Mouse (Mus musculus) layer of hippocampus, postnatal 10 days (tissue): ENCODE measurements around the gene Sult4a1. TPM values are rescaled to one million over a fixed set of nuclear protein-coding genes. Genes with fewer than 3 reads are reported as not detected.

ENCODE experiments used
- DNase-seq, 2 experiments: peaks; one replicate each; pipeline ENCODE4 v3.0.0; 2021; ENCODE audit warnings: low spot score in 2 of 2
- long read RNA-seq: library from polyadenylated mRNA; stranded (forward); transcript quantifications from one replicate; pipeline ENCODE4 v2.0.0, GENCODE M21; 2023
- total RNA-seq, 2 experiments: library from RNA; stranded (reverse); gene quantifications; 2 replicates each; pipeline ENCODE4 v1.2.3; 2021

Gene Sult4a1
- total RNA-seq, result 100 to 1,000 TPM; 282 to 291 TPM
- long read RNA-seq, transcript Sult4a1-201 (7 exons, 2,383 nt), result major isoform, 371 of 421 reads
- long read RNA-seq, partial matches to known transcripts, result 6 of 421 reads
- long read RNA-seq, other reads (novel, unspliced or antisense), result 41 of 421 reads

GRCm38 (mm10) chr15:84105105-84105923 lies at the start of gene Sult4a1:
TSS of gene Sult4a1 (minus strand) at chr15:84105754.
- peak; percentile 61 to 76 for DNase-seq

DNA sequence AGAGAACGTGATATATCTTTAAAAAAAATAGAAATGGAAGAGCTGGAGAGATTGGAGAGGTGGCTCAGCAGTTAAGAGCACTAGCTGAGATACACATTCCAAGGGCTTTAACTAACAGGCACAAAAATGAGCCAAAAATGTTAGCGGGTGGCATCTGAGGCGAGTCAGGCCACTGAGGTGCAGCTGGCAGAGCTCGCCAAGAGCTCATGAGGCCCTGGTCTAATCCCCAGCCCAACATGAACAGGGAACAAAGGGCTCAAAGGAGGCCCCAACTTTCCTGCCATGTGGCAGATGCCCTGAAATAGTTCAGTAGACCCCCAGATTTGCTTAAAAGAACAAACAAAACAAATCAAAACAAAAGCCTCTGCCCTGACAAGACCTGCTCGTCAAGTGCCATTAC lies 35.4 kb upstream of the Sult4a1 start:
- DNase-seq, result no peak

DNA sequence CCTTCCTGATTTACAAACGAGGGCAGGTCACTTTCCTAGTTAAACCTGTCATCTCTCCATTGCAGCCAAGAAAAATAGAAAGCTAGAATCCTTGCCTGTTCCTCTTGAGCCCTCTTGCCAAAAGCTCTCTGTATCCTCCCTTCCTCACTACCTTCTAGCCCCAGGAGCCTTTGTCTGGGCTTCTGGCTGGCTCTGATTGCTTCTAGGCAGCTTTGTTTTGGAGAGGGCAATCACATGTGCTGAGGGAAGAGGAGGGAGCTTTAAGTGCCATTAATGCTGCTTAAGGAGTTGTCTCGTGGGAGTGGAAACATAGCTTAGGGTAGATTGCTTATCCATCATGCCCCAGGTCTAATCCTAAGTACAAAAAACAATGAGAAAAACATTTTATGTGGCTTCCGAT lies 34.6 kb upstream of the Sult4a1 start:
- no peak for DNase-seq

DNA sequence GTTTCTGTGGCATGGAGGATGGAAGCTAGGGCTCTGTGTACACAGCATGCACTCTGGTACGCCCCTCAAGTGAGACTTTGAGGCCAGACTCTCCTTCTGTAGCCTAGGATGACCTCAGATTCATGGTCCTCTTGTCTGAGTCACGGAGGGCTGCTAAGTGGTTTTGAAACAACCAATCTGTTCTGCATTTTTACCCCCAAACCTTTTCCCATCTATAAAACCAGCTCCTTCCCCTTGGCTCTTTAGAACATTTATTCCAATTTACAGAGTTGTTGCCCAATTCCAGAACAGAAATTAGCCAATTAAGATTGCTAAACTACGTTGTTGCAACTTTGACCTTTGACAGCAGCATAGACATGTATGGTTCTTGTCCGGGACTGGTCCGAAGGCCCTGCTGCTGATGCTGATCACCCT lies 34.0 kb upstream of the Sult4a1 start:
- DNase-seq, result no peak

- DNase-seq, result no peak
Observed at GRCm38 (mm10) chr15:84136473-84137415, 31.2 kb upstream of the Sult4a1 start.

DNA sequence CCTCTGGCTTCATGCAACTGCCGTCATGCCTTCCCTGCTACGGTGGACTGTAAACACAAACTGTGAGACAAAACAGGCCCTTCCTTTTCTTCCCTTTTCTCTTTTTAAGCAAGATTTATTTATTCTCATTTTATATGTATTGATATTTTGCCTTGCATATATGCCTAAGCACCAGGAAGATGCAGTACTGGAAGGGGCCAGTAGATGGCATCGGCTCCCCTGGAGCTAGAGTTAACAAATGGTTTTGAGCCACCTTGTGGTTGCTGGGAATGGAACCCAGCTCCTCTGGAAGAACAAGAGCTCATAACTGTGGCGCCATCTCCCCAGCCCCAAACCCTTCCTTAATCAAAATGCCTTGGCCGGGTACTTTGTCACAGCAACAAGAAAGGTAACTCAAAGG lies 29.9 kb upstream of the Sult4a1 start:
- no peak for DNase-seq

GRCm38 (mm10) chr15:84133440-84133839 lies 27.9 kb upstream of the Sult4a1 start:
- DNase-seq, result no peak

GRCm38 (mm10) chr15:84131971-84132370 lies 26.4 kb upstream of the Sult4a1 start:
- no peak for DNase-seq

GRCm38 (mm10) chr15:84131096-84131786 lies 25.7 kb upstream of the Sult4a1 start:
- DNase-seq, result peak in 1 of 2 experiments; percentile 24

DNA sequence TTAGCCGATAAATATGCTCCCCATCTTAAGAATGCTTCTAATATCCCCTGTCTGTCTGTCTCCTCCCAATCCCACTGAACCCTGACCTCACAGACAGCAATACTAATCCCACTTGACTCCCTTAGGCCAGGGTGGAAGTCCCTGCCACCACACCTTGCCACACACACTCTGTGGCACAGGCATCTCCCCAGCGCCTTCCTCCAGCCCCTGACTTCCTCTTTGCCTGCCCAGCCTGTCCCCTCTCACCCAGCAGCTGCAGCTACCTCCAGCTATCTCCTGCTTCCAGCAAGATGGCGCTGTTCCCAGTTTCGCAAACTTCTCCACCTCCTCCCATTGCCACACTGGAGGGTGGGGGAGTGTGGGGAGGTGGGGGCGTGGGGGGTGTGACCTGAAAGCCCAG lies 21.3 kb upstream of the Sult4a1 start:
- no peak for DNase-seq

GRCm38 (mm10) chr15:84126447-84126846 lies 20.9 kb upstream of the Sult4a1 start:
- DNase-seq, result no peak

GRCm38 (mm10) chr15:84124086-84124485 lies 18.5 kb upstream of the Sult4a1 start:
- no peak for DNase-seq

DNA sequence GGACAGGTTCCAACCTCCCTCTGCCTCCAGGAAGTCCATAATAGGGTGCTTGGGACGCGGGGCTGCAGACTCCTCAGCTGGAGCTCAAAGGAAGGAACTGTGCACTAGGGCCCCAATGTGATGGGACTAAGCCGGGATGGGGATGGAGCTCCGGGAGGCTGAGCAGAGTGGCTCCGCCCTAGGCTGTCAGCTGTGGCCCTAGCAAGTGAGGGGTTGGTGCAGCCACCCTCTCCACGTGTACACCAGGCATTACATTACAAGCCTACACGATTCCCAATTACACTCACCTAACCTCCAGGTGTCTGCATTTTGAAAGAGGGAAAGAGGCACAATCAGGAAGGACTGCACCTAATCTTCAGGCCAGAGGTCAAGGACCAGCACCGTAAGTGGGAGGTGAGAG lies 17.5 kb upstream of the Sult4a1 start, which contains the start of gene Pnpla5:
Pnpla5 (minus strand) TSS at position 101 of the 400 bp plus-strand sequence.
- DNase-seq, result no peak

DNA sequence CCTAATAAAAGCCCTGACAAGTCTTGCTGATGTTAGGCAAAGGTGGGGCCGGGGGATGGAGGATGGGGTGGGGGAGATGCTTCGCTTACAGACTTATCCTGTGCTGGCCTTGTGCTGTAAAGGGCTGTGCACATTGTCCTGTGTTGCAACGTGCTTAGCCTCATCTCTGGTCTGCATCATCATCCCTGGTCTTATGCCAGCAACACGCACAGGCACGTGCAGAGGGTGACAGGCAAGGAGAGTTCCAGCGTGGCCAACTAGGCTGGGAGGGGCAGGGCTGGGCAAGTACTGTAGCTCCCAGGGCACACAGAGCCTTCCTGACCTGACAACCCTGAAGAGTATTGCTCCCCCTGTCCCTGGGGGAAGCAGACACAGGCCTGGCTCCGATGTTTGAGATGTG lies 15.5 kb upstream of the Sult4a1 start:
- no peak for DNase-seq

- peak in 1 of 2 experiments; percentile 36 for DNase-seq
Observed at GRCm38 (mm10) chr15:84120612-84121011, 15.1 kb upstream of the Sult4a1 start.

- DNase-seq, result no peak
Observed at GRCm38 (mm10) chr15:84116466-84116865, 10.9 kb upstream of the Sult4a1 start.

DNA sequence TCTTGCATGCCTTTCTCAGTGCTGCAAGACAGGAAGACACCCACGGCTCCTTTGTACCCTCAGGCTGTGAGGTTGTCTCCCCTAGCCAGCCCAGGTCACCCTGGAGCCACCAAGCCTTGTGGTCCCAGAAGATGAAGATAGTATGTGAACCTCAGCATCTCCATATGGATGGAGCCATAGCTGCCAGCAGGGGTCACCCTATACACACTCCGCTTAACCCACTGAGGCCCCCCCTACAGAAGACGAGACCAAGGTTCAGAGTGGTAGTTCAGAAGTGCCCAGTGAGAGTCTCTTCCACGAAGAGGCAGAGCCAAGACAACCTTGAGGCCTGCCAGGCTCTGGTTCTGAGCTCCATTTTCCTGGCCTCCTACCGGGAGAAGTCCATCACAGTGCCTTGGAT lies 10.2 kb upstream of the Sult4a1 start:
- peak in 1 of 2 experiments; percentile 44 for DNase-seq

GRCm38 (mm10) chr15:84113873-84114272 lies 8.3 kb upstream of the Sult4a1 start:
- DNase-seq, result no peak

- no peak for DNase-seq
Observed at GRCm38 (mm10) chr15:84108899-84109298, 3.3 kb upstream of the Sult4a1 start.

GRCm38 (mm10) chr15:84105924-84106500 lies 458 bp upstream of the Sult4a1 start:
- no peak for DNase-seq

GRCm38 (mm10) chr15:84104626-84105025 lies 928 bp downstream of the Sult4a1 start:
- DNase-seq, result no peak
